In the genomic region with DNA sequence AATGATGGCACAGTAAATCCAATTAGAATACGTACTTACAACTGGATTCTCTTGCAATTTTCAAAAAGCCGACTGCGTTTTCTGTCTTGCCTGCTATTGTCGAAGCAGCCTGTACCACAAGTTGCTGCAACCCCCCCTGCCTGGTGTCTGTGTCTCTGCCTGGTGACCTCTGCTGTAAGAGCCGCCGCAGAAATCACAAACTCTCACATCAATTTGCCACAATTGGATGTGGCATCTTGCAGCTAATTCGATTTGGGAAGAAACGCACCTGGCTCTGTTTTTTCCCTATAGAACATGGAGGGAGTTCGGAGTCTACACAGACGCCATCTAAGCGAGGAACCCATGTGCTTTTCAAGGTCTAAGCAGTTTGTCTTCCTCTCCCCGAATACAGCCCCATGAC, we compare ENCODE assay signal across 26 mouse cellular contexts.
DNase-seq lines count a peak whose midpoint lies in the region; ATAC-seq lines count a peak whose summit lies in the region.
"Had no signal": no experiment of that assay in that cellular context is flagged by ENCODE, and none has a peak within 500 bp of the region (broad histone marks: within the 10 kb centered on the region; RNA-seq: fewer than 3 reads in every experiment).

No protein-coding gene starts in this region.

- H3K4me2 ChIP-seq in hindbrain, embryonic 11.5 days (replicated peaks; ENCODE audit: low read depth, low read length) = no peak overlapping the region
- no peak overlapping the region for H3K4me2 ChIP-seq in hindbrain, embryonic 14.5 days (replicated peaks)
- H3K4me2 ChIP-seq in embryonic facial prominence, embryonic 14.5 days (ENCODE audit: low read depth, low read length) = no peak overlapping the region
- H3K4me2 ChIP-seq: embryonic facial prominence, embryonic 12.5 days; forebrain, embryonic 13.5 days; heart, embryonic 13.5 days; limb, embryonic 13.5 days; liver, embryonic 12.5 days had no signal

- H3K36me3 ChIP-seq in hindbrain, embryonic 11.5 days (ENCODE audit: control insufficient read depth, insufficient read depth, low read length) = no peaks in the 10 kb centered on the region
- no peaks in the 10 kb centered on the region for H3K36me3 ChIP-seq in hindbrain, embryonic 14.5 days (replicated peaks; ENCODE audit: control insufficient read depth, insufficient read depth)
- H3K36me3 ChIP-seq in embryonic facial prominence, embryonic 10.5 days (replicated peaks) = no peaks in the 10 kb centered on the region
- no peaks in the 10 kb centered on the region for H3K36me3 ChIP-seq in embryonic facial prominence, embryonic 14.5 days (ENCODE audit: control insufficient read depth, insufficient read depth, low read length)
- H3K36me3 ChIP-seq: embryonic facial prominence, embryonic 12.5 days; heart, embryonic 13.5 days; limb, embryonic 13.5 days; liver, embryonic 12.5 days; midbrain, embryonic 10.5 days had no signal

- H3K4me3 ChIP-seq in hindbrain, embryonic 11.5 days (ENCODE audit: low read depth, low read length) = no peak overlapping the region
- H3K4me3 ChIP-seq in hindbrain, embryonic 14.5 days (replicated peaks; ENCODE audit: low read length) = no peak overlapping the region
- no peak overlapping the region for H3K4me3 ChIP-seq in embryonic facial prominence, embryonic 10.5 days
- no peak overlapping the region for H3K4me3 ChIP-seq in embryonic facial prominence, embryonic 14.5 days (ENCODE audit: low read depth, low read length)
- H3K4me3 ChIP-seq: embryonic facial prominence, embryonic 12.5 days; forebrain, embryonic 13.5 days; heart, adult 2 months; heart, embryonic 13.5 days; limb, embryonic 13.5 days; liver, embryonic 12.5 days; midbrain, embryonic 10.5 days had no signal

- 79% methylated on average over 12 of the region's 12 CpGs for whole genome bisulfite sequencing in hindbrain, embryonic 11.5 days
- 63% methylated on average over 12 of the region's 12 CpGs for WGBS in hindbrain, embryonic 14.5 days
- 64% methylated on average over 12 of the region's 12 CpGs for WGBS in embryonic facial prominence, embryonic 10.5 days
- WGBS in embryonic facial prominence, embryonic 14.5 days = 48% methylated on average over 12 of the region's 12 CpGs

- H3K9me3 ChIP-seq in hindbrain, embryonic 11.5 days (ENCODE audit: control insufficient read depth, low read length) = no peaks in the 10 kb centered on the region
- H3K9me3 ChIP-seq in hindbrain, embryonic 14.5 days (ENCODE audit: control insufficient read depth, low read length) = no peaks in the 10 kb centered on the region
- no peaks in the 10 kb centered on the region for H3K9me3 ChIP-seq in embryonic facial prominence, embryonic 10.5 days
- H3K9me3 ChIP-seq in embryonic facial prominence, embryonic 14.5 days (ENCODE audit: control insufficient read depth, low read length) = no peaks in the 10 kb centered on the region
- H3K9me3 ChIP-seq: embryonic facial prominence, embryonic 12.5 days; forebrain, embryonic 13.5 days; heart, embryonic 13.5 days; limb, embryonic 13.5 days; liver, embryonic 12.5 days; midbrain, embryonic 10.5 days had no signal

- peak; percentile 32 for DNase-seq in hindbrain, embryonic 11.5 days (ENCODE audit: low spot score)
- DNase-seq in hindbrain, embryonic 14.5 days (ENCODE audit: low spot score) = no peak
- peak; percentile 53 for DNase-seq in embryonic facial prominence, embryonic 10.5 days (ENCODE audit: low spot score)
- DNase-seq in embryonic facial prominence, embryonic 14.5 days (ENCODE audit: low spot score) = peak; percentile 19
- peak; percentile 68 for DNase-seq in retina, postnatal 1 day
- DNase-seq in layer of hippocampus, adult 9-11 months = no peak
- DNase-seq in left cerebral cortex, adult 18-20 months (ENCODE audit: low spot score in 2 of 2) = no peak
- DNase-seq: adrenal gland, adult 8-10 months; cerebellum, adult 2 months; cerebellum, postnatal 25 days; gastrocnemius, postnatal 36 days; heart, adult 2 months; heart, postnatal 14 days; kidney, adult 2 months; kidney, postnatal 10 days; lung, adult 18-20 months; lung, postnatal 10 days; right cerebral cortex, postnatal 25 days; thymus, postnatal 14 days had no signal

- H3K27me3 ChIP-seq in hindbrain, embryonic 11.5 days (ENCODE audit: control insufficient read depth, insufficient read depth, low read length) = no peaks in the 10 kb centered on the region
- H3K27me3 ChIP-seq in hindbrain, embryonic 14.5 days (ENCODE audit: control insufficient read depth, insufficient read depth, low read length) = no peaks in the 10 kb centered on the region
- H3K27me3 ChIP-seq in embryonic facial prominence, embryonic 10.5 days (replicated peaks; ENCODE audit: low read depth, poor library complexity, severe bottlenecking) = peaks cover 4% of the 10 kb centered on the region; the same call in 1 of the 2 replicates
- no peaks in the 10 kb centered on the region for H3K27me3 ChIP-seq in embryonic facial prominence, embryonic 14.5 days (replicated peaks; ENCODE audit: control insufficient read depth, insufficient read depth, low read length)
- H3K27me3 ChIP-seq: embryonic facial prominence, embryonic 12.5 days; forebrain, embryonic 13.5 days; heart, embryonic 13.5 days; limb, embryonic 13.5 days; liver, embryonic 12.5 days had no signal

- no peak for ATAC-seq in hindbrain, embryonic 11.5 days (ENCODE audit: low FRiP score)
- ATAC-seq in hindbrain, embryonic 14.5 days (ENCODE audit: low FRiP score) = no peak
- no peak; the same call in 1 of the 2 replicates for ATAC-seq in embryonic facial prominence, embryonic 14.5 days (ENCODE audit: low read depth)
- ATAC-seq: activated CD4-positive, CD25-positive, alpha-beta regulatory T cell, adult 4 months; forebrain, embryonic 13.5 days; liver, embryonic 12.5 days had no signal

- H3K27ac ChIP-seq in hindbrain, embryonic 11.5 days (ENCODE audit: low read depth, low read length) = no peak overlapping the region
- no peak overlapping the region for H3K27ac ChIP-seq in hindbrain, embryonic 14.5 days
- H3K27ac ChIP-seq in embryonic facial prominence, embryonic 10.5 days (replicated peaks) = no peak overlapping the region
- no peak overlapping the region for H3K27ac ChIP-seq in embryonic facial prominence, embryonic 14.5 days (replicated peaks; ENCODE audit: low read depth, low read length)
- H3K27ac ChIP-seq: embryonic facial prominence, embryonic 12.5 days; forebrain, embryonic 13.5 days; heart, adult 2 months; heart, embryonic 13.5 days; limb, embryonic 13.5 days; liver, embryonic 12.5 days; midbrain, embryonic 10.5 days had no signal

- H3K9ac ChIP-seq in hindbrain, embryonic 11.5 days (ENCODE audit: low read depth, low read length) = no peak overlapping the region
- no peak overlapping the region for H3K9ac ChIP-seq in hindbrain, embryonic 14.5 days
- H3K9ac ChIP-seq in embryonic facial prominence, embryonic 14.5 days (ENCODE audit: low read depth, low read length) = no peak overlapping the region
- H3K9ac ChIP-seq: embryonic facial prominence, embryonic 12.5 days; forebrain, embryonic 13.5 days; heart, embryonic 13.5 days; limb, embryonic 13.5 days; liver, embryonic 12.5 days had no signal

- H3K4me1 ChIP-seq in hindbrain, embryonic 11.5 days (replicated peaks; ENCODE audit: control insufficient read depth, insufficient read depth, low read length) = no peaks in the 10 kb centered on the region
- no peaks in the 10 kb centered on the region for H3K4me1 ChIP-seq in hindbrain, embryonic 14.5 days (replicated peaks; ENCODE audit: control insufficient read depth, insufficient read depth, low read length)
- H3K4me1 ChIP-seq in embryonic facial prominence, embryonic 10.5 days = peaks cover 13% of the 10 kb centered on the region
- H3K4me1 ChIP-seq in embryonic facial prominence, embryonic 14.5 days (ENCODE audit: control insufficient read depth, insufficient read depth, low read length) = no peaks in the 10 kb centered on the region
- H3K4me1 ChIP-seq: embryonic facial prominence, embryonic 12.5 days; forebrain, embryonic 13.5 days; heart, embryonic 13.5 days; limb, embryonic 13.5 days; liver, embryonic 12.5 days; midbrain, embryonic 10.5 days had no signal

Comparison
In these comparisons a context has a peak if more than half of its experiments do, and no peak if none do; other contexts are left out.
1. DNase-seq: peak in hindbrain, embryonic 11.5 days (single experiment), embryonic facial prominence, embryonic 10.5 days (single experiment), embryonic facial prominence, embryonic 14.5 days (single experiment) and retina, postnatal 1 day (single experiment); none in hindbrain, embryonic 14.5 days (single experiment), layer of hippocampus, adult 9-11 months (single experiment) and left cerebral cortex, adult 18-20 months (0 of 2).